Mouse (Mus musculus): ENCODE data around the gene Zfp282.
"Not testable (repeated sequence)": the region's sequence is repeated elsewhere in the genome, so short reads cannot be mapped to it uniquely, and the experiment has no call there.

Zfp282 gene

DNA sequence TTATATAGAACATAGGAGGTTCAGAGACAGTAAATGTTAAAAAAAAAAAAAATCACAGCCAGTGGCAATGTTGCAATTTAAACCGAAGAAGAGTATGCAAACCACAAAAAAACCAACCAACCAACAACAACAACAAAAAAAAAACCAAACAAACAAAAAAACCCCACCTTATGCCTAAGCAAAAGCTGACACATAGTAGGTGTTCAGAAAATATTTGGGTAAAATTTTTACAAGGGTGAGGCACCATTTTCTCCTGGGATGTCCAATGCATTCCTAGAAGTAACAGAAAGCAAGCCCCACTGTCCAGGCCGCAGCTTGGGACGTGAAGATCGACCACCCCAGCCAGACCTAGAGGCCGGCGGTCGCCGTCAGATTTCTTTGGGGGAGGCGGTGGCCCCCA lies at the start of gene Zfp282:
Zfp282 (plus strand) TSS at position 147 of the 400 bp plus-strand sequence.
- no peak for DNase-seq (ENCODE audit: low read depth, low spot score)

DNA sequence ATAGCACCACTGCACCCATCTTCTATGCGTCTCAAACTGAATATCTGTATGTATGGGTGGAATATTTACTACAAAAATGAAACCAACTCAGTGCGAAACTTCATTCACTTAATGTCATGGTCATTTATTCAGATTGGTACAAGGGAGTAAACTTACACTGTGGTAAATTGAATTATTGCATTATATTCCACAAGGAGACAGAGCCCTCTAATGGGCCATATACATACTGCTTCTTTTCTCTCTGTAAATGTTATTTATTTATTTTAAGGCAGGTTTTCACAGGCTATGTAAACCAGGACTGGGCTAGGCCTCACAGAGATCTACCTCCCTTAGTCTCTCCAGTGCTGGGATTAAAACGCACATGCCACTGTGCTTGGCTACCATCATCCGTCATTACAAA lies 49.5 kb upstream of the Zfp282 start:
- DNase-seq (ENCODE audit: low read depth, low spot score) = no peak

DNA sequence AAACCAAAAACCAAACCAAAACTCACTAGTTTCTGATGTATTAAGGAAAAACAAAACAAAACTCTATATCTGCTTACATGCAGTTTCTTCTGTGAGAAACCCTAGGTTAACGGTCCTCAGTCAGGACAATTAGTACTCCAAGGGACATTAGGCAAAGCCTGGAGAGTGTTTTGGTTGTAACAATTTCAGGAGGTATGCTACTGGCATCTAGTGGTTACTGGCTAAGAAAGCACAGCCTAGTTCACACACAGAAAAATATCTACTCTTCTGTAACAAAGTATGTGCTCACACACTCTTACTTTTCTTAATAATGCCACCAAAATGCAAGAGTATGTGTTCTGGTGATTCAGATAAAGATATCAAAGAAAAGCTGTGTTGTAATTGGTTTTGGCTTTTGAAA lies 48.1 kb upstream of the Zfp282 start:
- peak; percentile 27 for DNase-seq (ENCODE audit: low read depth, low spot score)

DNA sequence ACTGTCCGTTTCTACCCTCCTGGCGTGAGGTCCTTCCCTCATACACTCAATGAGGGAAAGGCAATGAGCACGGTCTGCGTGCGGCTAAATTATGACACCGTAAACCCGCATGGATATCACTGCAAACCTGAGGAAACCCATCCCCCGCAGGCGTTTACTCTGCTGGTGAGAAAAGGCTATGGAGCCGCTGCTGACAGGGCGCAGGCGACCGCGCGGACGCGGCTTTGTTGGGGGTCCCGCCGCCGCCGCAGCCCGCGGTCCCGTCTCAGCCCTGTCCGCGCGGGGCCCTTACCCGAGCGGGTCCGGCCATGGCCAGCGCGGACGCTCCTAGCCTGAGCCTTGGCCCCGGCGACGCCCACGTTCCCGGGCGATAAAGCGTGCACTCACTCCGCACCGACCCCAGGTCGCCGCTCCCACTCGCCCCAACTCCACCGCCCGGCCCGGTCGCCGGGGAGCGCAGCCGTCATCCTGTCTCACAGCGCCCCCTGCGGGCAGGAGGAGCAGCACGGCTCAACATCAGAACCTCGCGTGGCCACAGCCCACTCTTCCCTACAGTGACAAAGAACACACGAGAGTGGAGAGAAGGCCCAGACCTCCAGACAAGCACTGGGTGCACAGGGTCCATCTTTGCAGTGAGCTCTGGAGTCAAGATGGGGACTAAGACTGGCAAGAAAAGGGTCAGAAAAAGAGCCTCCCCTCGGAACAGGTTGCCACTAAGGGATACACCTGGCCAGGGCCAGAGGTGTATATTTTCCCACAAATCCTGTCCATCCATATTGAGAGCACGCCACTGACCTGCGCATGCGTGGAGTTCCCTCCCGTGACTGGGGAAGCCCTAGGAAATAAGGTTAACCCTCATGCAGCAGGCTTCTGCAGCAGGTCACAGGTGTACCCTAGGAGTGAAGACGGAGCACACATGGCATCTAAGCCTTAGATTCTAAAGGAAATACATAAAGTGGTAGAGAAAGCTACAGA lies 46.6 kb upstream of the Zfp282 start, which contains the start of gene Zfp786:
Zfp786 (minus strand) TSS at position 764 of the 975 bp plus-strand sequence.
- DNase-seq (ENCODE audit: low read depth, low spot score) = peak; percentile 97

DNA sequence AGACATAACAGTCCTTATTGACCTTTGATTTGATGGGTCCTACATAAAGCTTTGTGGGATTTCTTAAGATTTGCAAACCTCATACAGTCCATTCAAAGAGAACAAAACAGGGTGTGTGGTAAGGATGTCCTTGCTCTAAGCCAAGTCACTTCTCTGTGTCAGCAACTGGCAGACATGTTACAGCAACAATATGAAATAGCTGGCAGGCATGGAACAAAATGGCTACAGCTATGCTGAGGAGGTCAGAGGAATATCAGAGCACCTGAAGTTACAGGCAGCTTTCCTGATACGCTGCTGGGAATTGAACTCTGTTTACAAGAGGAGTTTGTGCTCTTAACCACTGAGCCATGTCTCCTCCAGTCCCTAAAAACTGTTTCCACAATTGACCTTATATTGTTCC lies 44.8 kb upstream of the Zfp282 start:
- DNase-seq (ENCODE audit: low read depth, low spot score) = no peak

DNA sequence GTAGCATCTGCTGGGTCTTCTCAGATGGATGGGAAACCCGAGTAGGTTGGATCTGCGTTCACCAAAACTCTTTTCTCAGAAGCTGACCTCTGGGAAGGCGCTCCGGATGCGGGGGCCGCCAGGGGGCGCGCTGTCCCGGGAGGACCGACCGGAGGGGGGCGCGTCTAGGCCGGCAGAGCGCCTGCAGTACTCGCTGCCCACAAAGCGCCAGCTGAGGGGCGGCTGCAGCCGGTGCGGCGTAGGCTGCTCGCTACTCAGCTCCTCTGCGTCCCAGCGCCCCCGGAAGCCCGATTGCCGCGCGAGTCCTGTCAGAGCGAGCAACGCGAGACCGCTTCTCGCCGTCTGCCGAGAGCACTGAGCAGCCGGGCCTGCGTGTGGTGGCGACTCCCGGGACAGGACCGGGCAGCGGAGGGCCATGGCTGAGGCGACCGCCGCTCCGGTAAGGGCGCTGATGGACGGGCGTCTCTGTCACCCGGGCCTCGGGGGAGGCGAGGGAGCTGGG lies 41.5 kb upstream of the Zfp282 start, which contains the start of gene Zfp398:
Zfp398 (plus strand) TSS at position 180 of the 502 bp plus-strand sequence.
- peak; percentile 98 for DNase-seq (ENCODE audit: low read depth, low spot score)

DNA sequence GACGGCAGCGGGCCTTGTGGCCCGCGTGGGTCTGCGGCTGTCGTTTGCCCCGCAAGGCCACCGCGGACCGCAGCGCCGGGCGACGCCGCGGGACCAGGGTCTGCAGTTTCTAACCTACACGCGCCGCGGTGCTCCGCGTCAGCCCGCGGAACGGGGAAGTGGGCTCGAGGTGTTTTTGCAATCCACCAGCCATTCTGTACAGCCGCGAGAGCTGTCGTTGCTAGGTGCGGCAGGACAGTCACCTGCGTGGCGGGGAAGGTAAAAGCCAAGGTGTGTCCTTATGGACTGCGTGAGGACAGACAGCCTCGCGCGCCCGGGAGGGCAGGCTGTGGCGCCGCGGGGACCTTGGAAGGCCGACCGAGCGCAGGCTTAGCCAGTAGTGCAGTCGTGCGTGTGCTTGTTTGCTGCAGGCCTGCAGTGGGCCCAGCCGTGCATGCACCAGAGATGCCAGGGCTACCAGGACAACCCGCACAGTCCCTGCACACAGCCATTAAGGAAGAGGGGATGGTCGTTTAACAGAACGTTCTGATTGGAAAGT lies 41.0 kb upstream of the Zfp282 start:
- DNase-seq (ENCODE audit: low read depth, low spot score) = peak; percentile 68

DNA sequence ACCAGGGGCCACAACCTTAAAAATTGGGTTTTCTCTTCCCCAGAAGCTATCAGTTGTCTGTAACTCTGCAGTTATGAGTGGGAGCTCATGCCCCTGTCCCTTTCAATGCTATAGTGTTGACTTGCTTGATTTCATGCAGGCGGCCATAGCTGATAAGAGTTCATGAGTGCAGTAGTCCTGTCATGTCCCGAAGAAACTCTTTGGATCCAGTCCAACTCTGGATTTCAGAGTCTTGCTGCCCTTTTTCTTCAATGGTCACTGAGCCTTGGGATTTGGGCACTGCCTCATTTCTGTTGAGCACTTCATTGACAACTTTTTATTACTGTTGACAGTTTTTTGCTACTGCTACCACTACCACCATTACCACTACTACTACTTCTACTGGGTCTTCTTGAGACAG lies 39.4 kb upstream of the Zfp282 start:
- DNase-seq (ENCODE audit: low read depth, low spot score) = no peak

DNA sequence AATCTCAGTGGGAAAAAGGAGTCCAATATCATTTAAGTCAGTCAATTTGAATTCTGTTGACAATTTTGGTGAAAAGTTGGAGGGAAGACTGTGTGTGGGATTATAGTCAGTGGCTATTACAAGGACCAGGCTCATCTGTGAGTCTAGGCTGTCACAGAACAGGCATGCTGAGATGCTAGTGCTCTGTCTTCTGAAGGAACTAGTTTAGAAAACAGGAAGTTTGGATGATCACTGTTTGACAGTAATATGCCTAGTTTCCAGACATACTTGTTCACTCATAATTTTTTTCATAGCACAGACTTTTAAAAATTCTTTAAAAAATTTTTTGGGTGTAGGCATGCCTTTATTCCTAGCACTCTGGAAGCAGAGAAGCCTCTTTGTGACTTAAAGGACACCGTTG lies 35.9 kb upstream of the Zfp282 start:
- DNase-seq (ENCODE audit: low read depth, low spot score) = no peak

DNA sequence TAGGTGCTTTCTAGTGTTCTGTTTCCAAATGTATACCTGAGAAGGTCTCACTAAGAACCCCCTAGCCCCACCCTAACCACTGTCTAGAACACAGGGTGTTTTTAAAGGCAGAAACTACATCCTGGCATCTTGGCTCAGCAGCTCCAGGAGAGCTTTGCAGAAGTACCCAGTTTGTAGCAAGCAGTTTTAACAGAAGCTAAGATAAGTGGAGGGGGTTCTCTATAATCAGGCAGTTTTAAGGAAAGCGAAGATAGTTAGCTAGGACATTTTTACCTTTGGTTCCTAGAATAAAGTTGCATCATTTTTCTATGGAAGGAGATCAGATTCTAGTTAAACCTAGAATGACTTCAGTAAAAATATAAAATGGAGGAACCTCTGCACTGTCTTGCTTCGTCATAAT lies 35.2 kb upstream of the Zfp282 start:
- DNase-seq (ENCODE audit: low read depth, low spot score) = no peak

DNA sequence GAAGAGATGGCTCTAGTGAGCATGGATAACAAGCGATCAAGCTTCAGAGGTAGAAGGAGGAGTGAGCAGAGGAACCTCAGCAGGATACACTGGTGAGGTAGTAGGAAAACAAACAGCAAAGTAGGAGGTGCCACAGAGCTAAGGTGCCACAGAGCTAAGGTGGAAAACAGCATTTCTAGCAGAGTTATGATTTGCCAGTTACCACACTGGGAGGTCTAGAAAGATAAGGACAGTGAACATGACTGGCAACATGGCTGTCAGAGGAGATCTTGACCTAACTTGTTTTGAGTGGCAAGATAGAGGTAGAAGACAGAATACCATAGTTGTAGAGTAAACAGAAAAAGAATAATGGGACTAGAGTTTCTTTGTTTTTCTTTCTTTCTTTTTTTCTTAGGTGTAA lies 34.7 kb upstream of the Zfp282 start:
- no peak for DNase-seq (ENCODE audit: low read depth, low spot score)

DNA sequence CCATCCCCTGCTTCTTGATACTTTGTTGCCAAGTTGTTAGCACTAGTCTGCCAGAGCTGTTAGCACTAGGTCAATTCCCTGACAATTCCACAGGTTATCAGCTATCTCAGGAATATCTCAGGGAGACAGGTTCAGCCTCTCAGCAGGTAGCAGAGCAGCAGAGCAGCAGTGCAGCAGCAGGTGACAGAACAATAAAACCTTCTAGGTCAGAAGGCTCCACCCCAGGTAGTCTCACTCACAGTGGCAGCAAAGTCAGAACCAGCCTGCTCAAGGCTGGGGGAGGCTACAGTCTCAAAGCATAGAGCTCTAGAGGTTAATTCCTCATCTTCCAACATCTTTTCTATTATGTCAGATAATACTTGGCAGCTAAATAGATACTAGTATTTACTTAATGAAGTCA lies 31.2 kb upstream of the Zfp282 start:
- DNase-seq (ENCODE audit: low read depth, low spot score) = no peak

DNA sequence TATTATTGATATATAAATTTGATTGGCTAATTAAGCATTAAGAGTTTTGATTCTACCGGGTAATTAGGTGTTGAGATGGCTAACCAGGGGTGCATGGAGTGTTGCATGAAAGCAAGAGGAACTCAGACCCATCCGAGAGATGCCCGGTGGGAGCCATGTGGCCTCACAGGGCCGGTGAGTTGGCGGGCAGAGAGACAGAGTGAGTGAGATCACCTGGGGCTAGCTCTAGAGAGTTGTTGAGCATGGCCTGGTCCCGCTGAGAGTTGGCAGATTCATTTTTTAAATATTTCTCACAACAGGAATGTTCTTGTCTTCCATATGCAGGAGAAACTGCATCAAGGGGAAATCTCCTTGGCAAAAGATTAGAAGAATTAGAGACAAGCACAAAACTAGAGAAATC lies 19.8 kb upstream of the Zfp282 start:
- DNase-seq (ENCODE audit: low read depth, low spot score) = no peak

DNA sequence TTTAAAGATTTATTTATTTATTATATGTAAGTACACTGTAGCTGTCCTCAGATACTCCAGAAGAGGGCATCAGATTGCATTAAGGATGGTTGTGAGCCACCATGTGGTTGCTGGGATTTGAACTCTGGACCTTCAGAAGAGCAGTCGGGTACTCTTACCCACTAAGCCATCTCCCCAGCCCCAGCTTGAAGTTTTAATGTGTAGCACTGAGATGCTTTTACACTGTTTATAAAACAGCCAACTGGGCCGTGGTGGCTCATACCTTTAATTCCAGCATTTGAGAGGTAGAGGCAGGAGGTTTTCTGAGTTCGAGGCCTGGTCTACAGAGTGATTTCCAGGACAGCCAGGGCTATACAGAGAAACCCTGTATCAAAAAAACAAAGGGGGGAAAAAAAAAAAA lies 19.3 kb upstream of the Zfp282 start:
- not testable (repeated sequence) for DNase-seq (ENCODE audit: low read depth, low spot score)

DNA sequence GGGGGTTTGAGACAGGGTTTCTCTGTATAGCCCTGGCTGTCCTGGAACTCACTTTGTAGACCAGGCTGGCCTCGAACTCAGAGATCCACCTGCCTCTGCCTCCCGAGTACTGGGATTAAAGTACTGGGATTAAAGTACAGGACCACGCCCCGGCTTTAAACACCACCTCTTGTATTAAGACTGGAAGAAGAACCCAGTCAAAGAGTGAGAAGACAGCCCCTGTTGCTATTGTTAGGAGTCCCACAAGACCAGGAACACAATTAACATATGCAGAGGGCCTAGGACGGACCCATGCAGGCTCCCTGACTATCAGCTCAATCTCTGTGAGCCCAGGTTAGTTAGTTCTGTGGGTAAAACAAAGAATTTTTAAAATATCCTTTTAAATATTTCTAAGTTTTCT lies 4.7 kb upstream of the Zfp282 start:
- peak; percentile 60 for DNase-seq (ENCODE audit: low read depth, low spot score)

DNA sequence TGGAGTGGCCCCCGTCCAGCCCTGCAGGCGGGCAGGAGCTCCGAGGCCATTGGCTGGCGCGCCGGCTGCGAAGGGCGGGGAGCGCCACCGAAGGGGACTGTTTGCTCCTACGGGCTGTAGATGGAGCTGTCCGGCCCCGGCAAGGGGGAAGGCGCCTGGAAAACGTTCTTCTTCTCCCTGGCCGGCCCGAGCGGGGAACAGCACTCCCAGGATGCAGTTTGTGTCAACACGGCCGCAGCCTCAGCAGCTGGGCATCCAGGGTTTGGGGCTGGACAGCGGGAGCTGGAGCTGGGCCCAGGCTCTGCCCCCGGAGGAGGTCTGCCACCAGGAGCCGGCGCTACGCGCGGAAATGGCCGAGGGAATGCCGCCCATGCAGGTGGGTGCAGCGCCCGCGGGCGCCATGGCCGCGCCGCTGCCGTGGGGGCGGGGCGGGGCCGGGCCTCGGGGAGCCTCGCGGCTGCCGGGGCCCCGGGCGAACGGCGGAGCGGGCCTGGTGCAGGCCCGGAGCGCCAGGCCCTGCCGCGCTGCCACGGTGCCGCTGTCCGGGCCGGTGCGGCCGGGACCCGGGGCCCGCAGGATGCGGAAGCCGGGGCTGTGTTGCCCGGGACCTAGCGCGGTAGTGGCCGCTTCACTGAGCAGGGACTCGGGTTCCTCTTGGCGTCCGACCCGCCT lies 593 bp downstream of the Zfp282 start:
- peak; percentile 91 for DNase-seq (ENCODE audit: low read depth, low spot score)

DNA sequence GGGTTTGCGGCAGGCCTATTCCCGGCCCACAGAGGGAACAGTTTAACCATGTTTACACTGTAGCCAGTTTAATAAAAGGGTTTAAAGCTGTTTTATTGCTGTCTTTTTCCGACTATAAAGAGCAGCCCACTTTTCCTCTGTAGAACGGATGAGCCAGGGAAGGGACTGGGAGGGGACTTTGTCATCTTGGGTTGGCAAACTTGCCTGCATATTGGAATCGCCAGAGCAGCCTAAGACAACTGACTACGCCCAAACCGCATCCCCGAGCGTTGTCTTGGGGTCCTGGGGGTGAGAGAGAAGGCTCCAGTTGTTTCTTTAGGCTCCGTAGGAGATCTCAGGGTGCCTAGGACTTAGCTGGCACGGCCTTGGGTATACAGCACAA lies 1.1 kb downstream of the Zfp282 start:
- peak; percentile 41 for DNase-seq (ENCODE audit: low read depth, low spot score)

DNA sequence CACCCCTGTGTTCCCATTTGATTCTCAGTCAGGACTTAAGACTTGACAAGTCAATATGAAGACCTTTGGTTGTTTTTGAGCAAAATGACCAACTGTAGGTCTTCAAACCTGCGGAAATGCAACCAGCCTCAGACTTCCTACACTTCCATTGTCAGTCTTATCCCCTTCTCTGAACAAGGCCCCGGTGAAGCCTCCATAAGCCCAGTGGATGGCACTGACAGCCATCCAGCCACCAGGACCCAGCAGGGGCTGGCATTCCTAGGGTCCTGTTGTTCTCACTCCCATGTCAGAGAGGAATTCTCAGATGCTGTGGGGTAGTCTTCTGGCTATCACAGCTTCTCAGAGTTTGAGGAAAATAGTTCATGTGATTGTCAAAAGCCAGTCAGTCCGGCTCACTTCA lies 1.6 kb downstream of the Zfp282 start:
- DNase-seq (ENCODE audit: low read depth, low spot score) = peak; percentile 12

DNA sequence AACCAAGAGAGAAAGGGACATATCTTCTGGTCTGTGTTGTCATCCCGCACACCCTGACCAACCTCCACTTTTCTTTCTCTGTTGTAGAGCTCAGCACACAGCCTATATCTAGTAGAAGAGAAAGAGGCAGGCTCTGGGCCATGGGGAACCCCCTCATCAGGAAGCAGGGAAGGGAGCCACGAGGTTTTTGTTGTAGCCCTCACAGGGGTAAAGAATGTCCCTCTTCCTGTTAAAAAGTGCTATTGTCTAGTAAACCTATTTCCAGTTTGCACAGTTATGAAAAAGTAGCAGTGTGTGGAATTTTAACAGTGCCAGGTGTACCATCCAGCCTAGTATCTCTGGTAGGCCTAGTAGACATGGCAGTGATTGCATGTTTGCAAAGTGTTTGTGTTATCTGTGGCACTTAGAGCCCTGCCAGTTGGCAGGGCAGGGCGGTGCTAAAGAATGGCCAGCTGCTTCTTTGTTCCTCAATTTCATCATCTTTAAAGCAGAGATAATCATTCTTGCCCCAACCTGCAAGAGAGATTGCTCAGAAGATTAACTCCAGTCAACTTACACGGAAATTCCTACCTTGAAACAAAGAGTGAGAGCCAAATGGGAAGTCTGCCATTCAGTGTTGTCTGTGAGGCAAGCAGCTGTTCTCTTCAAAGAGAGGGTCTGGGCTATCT lies 2.2 kb downstream of the Zfp282 start:
- DNase-seq (ENCODE audit: low read depth, low spot score) = no peak

DNA sequence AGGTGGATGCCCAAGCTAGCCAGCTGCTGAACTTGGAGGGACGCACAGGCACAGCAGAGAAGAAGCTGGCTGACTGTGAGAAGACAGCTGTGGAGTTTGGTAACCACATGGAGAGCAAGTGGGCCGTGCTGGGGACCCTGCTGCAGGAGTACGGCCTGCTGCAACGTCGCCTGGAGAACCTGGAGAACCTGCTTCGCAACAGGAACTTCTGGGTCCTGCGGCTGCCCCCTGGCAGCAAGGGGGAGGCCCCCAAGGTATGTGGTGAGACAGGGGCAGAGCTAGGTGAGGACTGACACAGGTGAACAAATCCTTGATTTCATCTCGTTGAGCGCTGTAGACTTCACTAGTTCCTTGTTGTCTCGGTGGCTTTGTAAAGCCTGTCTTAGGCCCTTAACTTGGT lies 3.2 kb downstream of the Zfp282 start:
- DNase-seq (ENCODE audit: low read depth, low spot score) = no peak

DNA sequence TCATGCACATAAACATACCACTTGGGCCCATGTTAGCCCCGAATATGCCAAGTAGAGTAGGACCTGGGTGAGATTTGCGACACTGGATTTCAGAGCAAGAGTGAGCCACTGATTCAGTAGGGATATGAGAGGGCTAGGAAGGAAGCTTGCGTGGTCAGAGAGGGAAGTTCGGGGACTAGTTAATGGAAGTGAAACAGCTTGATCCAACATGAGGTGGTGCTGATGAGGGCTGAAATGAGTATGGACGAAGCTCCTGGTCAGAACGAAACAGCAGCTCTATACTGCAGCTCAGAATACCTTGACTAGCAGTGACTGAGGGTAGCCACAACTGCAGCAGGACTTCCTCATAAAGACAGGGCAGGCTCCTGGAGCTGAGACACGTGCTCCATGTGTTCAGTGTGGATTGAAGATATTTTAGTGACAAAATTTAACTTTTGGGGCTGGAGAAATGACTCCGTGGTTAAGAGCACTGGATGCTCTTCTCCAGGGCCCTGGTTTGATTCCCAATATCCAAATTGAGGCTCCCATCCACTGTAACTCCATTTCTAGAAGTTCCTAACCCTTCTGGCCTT lies 11.9 kb downstream of the Zfp282 start:
- no peak for DNase-seq (ENCODE audit: low read depth, low spot score)

Measured in ZHBTc4 (cell line).